Mouse (Mus musculus): ENCODE results near the gene C2cd2.

GRCm38 (mm10) chr16:97941844-97942243 lies 20.6 kb downstream of the C2cd2 start:
- TF ChIP-seq POLR2A (IDR thresholded peaks at IDR 0.05; ENCODE audit: insufficient read depth, low read depth, low read length) = no peak
- no peak for TF ChIP-seq CTCF (IDR thresholded peaks at IDR 0.05; ENCODE audit: insufficient read depth, low read depth, low read length)

All from olfactory bulb, adult 2 months (tissue).